Mouse (Mus musculus): ENCODE results near the gene Stk35. TPM values are rescaled to one million over a fixed set of nuclear protein-coding genes. Genes with fewer than 3 reads are reported as not detected.

Stk35 gene
- polyA plus RNA-seq, 1 experiment from 2014 or later: 10.6 TPM

DNA sequence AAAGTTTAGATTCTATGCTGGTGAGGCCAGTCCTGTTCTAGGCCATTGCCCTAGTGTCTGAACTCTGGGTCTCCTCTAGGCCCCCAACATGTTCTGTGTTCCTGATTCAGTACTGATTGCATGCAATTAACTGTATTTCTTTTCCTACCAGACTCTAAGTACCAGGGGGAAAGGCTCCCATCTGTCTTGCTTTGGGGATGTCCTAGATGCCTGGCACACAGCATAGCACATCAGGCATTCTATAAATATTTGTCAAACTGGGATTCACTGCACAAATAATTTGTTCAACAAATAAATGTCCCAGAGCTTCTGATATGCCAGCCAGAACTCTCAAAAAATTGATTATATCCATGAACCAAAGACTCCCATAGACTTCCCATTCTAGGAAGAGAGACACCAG is 76.6 kb downstream of the Stk35 start:
- H3K27ac ChIP-seq (replicated peaks): no peak overlapping the region
- no peak overlapping the region for H3K9ac ChIP-seq (replicated peaks)
- no peaks in the 10 kb centered on the region for H3K36me3 ChIP-seq
- H3K4me3 ChIP-seq: no peak overlapping the region
- no peak overlapping the region for H3K4me2 ChIP-seq (replicated peaks)
- ATAC-seq (replicated peaks): no peak
- 0 out of 2 replicates have a peak, but pooled peaks cover 12% of the 10 kb centered on the region for H3K4me1 ChIP-seq
- no peaks in the 10 kb centered on the region for H3K9me3 ChIP-seq
- no peaks in the 10 kb centered on the region for H3K27me3 ChIP-seq

DNA sequence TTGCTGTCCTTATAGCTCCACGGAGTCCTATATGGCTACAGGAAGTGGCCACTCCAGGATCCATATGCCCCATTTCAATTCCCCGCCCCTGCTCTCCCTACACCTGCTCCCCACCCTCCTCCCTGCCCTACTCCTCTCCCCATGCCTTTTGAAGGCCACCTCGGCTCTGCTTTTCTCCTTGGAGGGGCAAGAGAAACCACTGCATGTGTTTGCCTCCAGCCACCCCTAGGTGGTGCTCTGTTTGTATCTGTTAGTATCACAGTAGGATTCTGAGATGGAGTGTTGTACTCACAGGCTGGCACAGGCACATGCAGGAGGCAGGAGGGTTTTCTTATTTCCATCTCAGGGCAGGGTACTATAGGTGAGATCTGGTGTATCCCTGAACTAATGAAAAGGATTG is 79.5 kb downstream of the Stk35 start:
- no peak overlapping the region for H3K27ac ChIP-seq (replicated peaks)
- H3K4me3 ChIP-seq: no peak overlapping the region
- no peaks in the 10 kb centered on the region for H3K9me3 ChIP-seq
- no peaks in the 10 kb centered on the region for H3K36me3 ChIP-seq
- H3K4me2 ChIP-seq (replicated peaks): no peak overlapping the region
- ATAC-seq (replicated peaks): peak; percentile 74; the same call in 1 of the 2 replicates
- H3K27me3 ChIP-seq: no peaks in the 10 kb centered on the region
- no peak overlapping the region for H3K9ac ChIP-seq (replicated peaks)
- WGBS: 47% methylated on average over 3 of the region's 3 CpGs
- H3K4me1 ChIP-seq: no peaks in the 10 kb centered on the region

DNA sequence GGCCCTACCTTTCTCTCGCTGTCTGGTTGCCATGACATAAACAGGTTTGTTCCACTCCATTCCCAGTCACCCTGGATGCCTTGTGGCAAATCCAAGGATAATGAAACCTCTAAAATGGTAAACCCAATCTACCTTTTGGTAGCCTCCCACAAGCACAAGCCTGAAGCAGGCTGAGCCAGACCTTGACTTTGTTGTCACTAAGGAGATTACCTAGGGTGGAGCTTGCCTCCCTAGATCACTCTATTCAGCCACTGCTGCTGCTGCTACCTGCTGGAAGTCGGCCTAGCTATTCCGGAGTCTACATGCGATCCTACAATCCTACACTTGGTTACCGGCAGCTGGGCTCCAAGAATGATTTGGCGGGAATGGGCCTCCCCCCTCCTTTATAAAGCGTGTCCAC is 79.9 kb downstream of the Stk35 start:
- Histone ChIP-seq H3K4me3 (no peak overlapping the region), H3K27ac (replicated peaks) (no peak overlapping the region), H3K36me3 (no peaks in the 10 kb centered on the region), H3K9ac (replicated peaks) (no peak overlapping the region), H3K27me3 (no peaks in the 10 kb centered on the region), H3K4me1 (no peaks in the 10 kb centered on the region), H3K9me3 (no peaks in the 10 kb centered on the region), H3K4me2 (replicated peaks) (no peak overlapping the region)
- no peak for ATAC-seq (replicated peaks)
- 85% methylated on average over 7 of the region's 7 CpGs for WGBS

DNA sequence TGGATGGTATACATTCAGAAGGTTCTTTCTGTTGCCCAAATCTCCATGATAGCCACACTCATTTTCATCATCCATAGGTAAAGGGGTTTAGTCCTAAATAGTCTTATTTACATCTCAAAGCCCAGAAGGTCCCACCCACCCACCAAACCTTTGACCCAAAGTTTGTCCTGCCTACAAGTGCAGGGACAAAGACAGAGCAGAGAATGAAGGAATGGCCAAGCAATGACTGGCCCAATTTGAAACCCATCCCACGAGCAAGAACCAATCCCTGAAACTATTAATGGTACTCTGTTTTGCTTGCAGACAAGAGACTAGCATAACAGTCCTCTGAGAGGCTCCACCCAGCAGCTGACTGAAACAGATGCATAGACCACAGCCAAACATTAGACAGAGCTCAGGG is 81.6 kb downstream of the Stk35 start:
- no peak overlapping the region for H3K27ac ChIP-seq (replicated peaks)
- no peaks in the 10 kb centered on the region for H3K27me3 ChIP-seq
- 50% methylated on average over 1 of the region's 1 CpGs for WGBS
- H3K4me3 ChIP-seq: no peak overlapping the region
- no peaks in the 10 kb centered on the region for H3K9me3 ChIP-seq
- H3K4me2 ChIP-seq (replicated peaks): no peak overlapping the region
- no peak for ATAC-seq (replicated peaks)
- no peaks in the 10 kb centered on the region for H3K36me3 ChIP-seq
- H3K4me1 ChIP-seq: no peaks in the 10 kb centered on the region
- H3K9ac ChIP-seq (replicated peaks): no peak overlapping the region

Other genes with a start within 250 kb of the Stk35 start
- 26.7 and 28.5 TPM in 2 replicates for gene Sirpa, start 207.7 kb upstream of the Stk35 start, polyA plus RNA-seq (2015; fragmentation: Nextera tagmentation; extraction: Ambion mirVana)
- 4.5 and 6.4 TPM in 2 replicates for gene Pdyn, start 100.7 kb upstream of the Stk35 start, polyA plus RNA-seq (2015; fragmentation: Nextera tagmentation; extraction: Ambion mirVana)
- not detected in 2 replicates for gene Tgm3, start 211.8 kb downstream of the Stk35 start, polyA plus RNA-seq (2015; fragmentation: Nextera tagmentation; extraction: Ambion mirVana)

Measured in forebrain, embryonic 15.5 days (tissue).